Mouse (Mus musculus) left cerebral cortex, adult 2 months (tissue): ENCODE results near the gene Ccz1. TPM values are rescaled to one million over a fixed set of nuclear protein-coding genes. Genes with fewer than 3 reads are reported as not detected.

Experiments used
- DNase-seq, 2 experiments: peaks; one replicate each; pipeline ENCODE4 v3.0.0; 2021 to 2022; ENCODE audit warnings: low spot score in 2 of 2, mixed read lengths in 1 of 2; ENCODE audit errors: extremely low spot score in 1 of 2
- H3K27ac ChIP-seq: fragments of 200-600 bp; 2 replicates; pipeline ENCODE4 v1.8.1; 2022
- H3K4me3 ChIP-seq: fragments of 200-600 bp; 2 replicates; pipeline ENCODE4 v1.8.1; 2022
- CTCF ChIP-seq: fragments of 200-600 bp; IDR thresholded peaks from 2 replicates; pipeline ENCODE4 v1.8.1; 2022; ENCODE audit warnings: antibody characterized with exemption, mild to moderate bottlenecking, moderate library complexity
- intact Hi-C: fragments of 180-260 bp; cut with DNase I; formaldehyde crosslinking; loops from one replicate; pipeline ENCODE4 v1.15.1; 2025
- long read RNA-seq, 2 experiments: library from polyadenylated mRNA; stranded (forward); transcript quantifications; one replicate each; pipeline ENCODE4 v2.0.0; 2021; ENCODE audit warnings: borderline mapping rate in 2 of 2
- total RNA-seq, 2 experiments: library from RNA; stranded (reverse); gene quantifications; 2 replicates each; pipeline ENCODE4 v1.2.3; 2021

Gene Ccz1
- total RNA-seq, result 10 to 100 TPM; 40.9 to 43.0 TPM
- long read RNA-seq, experiment 1, transcript Ccz1-201 (15 exons, 1,769 nt), result major isoform, 36 of 45 reads
- long read RNA-seq, experiment 1, partial matches to known transcripts, result 3 of 45 reads
- long read RNA-seq, experiment 1, other reads (novel, unspliced or antisense), result 6 of 45 reads
- long read RNA-seq, experiment 2, transcript Ccz1-201 (15 exons, 1,769 nt), result major isoform, 23 of 30 reads
- long read RNA-seq, experiment 2, partial matches to known transcripts, result 0 of 30 reads
- long read RNA-seq, experiment 2, other reads (novel, unspliced or antisense), result 7 of 30 reads

- peak; percentile 74 to 79 for DNase-seq
- peak within 1 kb of the TSS; percentile 96 for H3K4me3 ChIP-seq
- no peak for TF ChIP-seq CTCF
- H3K27ac ChIP-seq, result peak within 1 kb of the TSS; percentile 75
- intact Hi-C loops, result no loop called here
Observed at GRCm38 (mm10) chr5:144014551-144015311, at the start of gene Ccz1. Ccz1 (minus strand) TSS chr5:144014877.

GRCm38 (mm10) chr5:144064093-144064492, 49.4 kb upstream of the Ccz1 start:
- Histone ChIP-seq H3K4me3 (no peak overlapping the region), H3K27ac (no peak overlapping the region)
- no peak for DNase-seq
- TF ChIP-seq CTCF, result no peak
- intact Hi-C loops, result no loop called here

- no peak overlapping the region for H3K27ac ChIP-seq
Observed at GRCm38 (mm10) chr5:144054340-144054739, 39.7 kb upstream of the Ccz1 start.

GRCm38 (mm10) chr5:144053450-144053849, 38.8 kb upstream of the Ccz1 start:
- Histone ChIP-seq H3K27ac (peak overlapping the region; percentile 29; the same call in 1 of the 2 replicates), H3K4me3 (no peak overlapping the region)
- no peak for DNase-seq
- intact Hi-C loops, result loop anchor here (1.0 kb wide), 1 partner anchor 24 kb away; no protein-coding TSS in a partner anchor
- TF ChIP-seq CTCF, result no peak

More at GRCm38 (mm10) chr5:144054340-144054739, 39.7 kb upstream of the Ccz1 start:
- no peak for DNase-seq
- no peak overlapping the region for H3K4me3 ChIP-seq
- no peak for TF ChIP-seq CTCF
- intact Hi-C loops, result no loop called here

- TF ChIP-seq CTCF, result peak; percentile 33
- Histone ChIP-seq H3K4me3 (no peak overlapping the region), H3K27ac (no peak overlapping the region; the same call in 1 of the 2 replicates)
- DNase-seq, result no peak
- intact Hi-C loops, result no loop called here
Observed at GRCm38 (mm10) chr5:144051268-144051667, 36.6 kb upstream of the Ccz1 start.

GRCm38 (mm10) chr5:144049881-144050280, 35.2 kb upstream of the Ccz1 start:
- intact Hi-C loops, result loop anchor here (1.0 kb wide), 1 partner anchor 32 kb away; no protein-coding TSS in a partner anchor
- no peak for TF ChIP-seq CTCF
- DNase-seq, result no peak
- Histone ChIP-seq H3K27ac (peak overlapping the region; percentile 71; the same call in 1 of the 2 replicates), H3K4me3 (no peak overlapping the region)

GRCm38 (mm10) chr5:144047324-144047723, 32.6 kb upstream of the Ccz1 start:
- peak overlapping the region; percentile 70 for H3K27ac ChIP-seq
- intact Hi-C loops, result loop anchor here (2.0 kb wide), 1 partner anchor 53 kb away; the partner anchor contains the start of gene Lmtk2

GRCm38 (mm10) chr5:144043166-144043565, 28.5 kb upstream of the Ccz1 start:
- no peak overlapping the region for H3K27ac ChIP-seq
- no peak for TF ChIP-seq CTCF
- no peak overlapping the region for H3K4me3 ChIP-seq
- DNase-seq, result peak in 1 of 2 experiments; percentile 25
- intact Hi-C loops, result no loop called here

More at GRCm38 (mm10) chr5:144047324-144047723, 32.6 kb upstream of the Ccz1 start:
- DNase-seq, result peak; percentile 41 to 47
- TF ChIP-seq CTCF, result no peak
- H3K4me3 ChIP-seq, result no peak overlapping the region

GRCm38 (mm10) chr5:144040720-144041364, 26.2 kb upstream of the Ccz1 start:
- intact Hi-C loops, result loop anchor here (1.0 kb wide), 1 partner anchor 113 kb away; no protein-coding TSS in a partner anchor

GRCm38 (mm10) chr5:144039886-144040285, 25.2 kb upstream of the Ccz1 start:
- no peak for DNase-seq
- no peak for TF ChIP-seq CTCF
- Histone ChIP-seq H3K27ac (no peak overlapping the region), H3K4me3 (no peak overlapping the region)
- intact Hi-C loops, result loop anchor here (1.0 kb wide), 1 partner anchor 114 kb away; no protein-coding TSS in a partner anchor

More at GRCm38 (mm10) chr5:144040720-144041364, 26.2 kb upstream of the Ccz1 start:
- no peak overlapping the region for H3K27ac ChIP-seq
- TF ChIP-seq CTCF, result peak; percentile 99
- H3K4me3 ChIP-seq, result peak overlapping the region; percentile 16; the same call in 1 of the 2 replicates
- DNase-seq, result peak; percentile 67 to 81

GRCm38 (mm10) chr5:144039156-144039675, 24.5 kb upstream of the Ccz1 start:
- no peak for TF ChIP-seq CTCF
- intact Hi-C loops, result no loop called here
- Histone ChIP-seq H3K27ac (no peak overlapping the region), H3K4me3 (no peak overlapping the region)
- no peak for DNase-seq
